Mouse (Mus musculus): Measurements from ENCODE around the gene Alk.
A peak's percentile ranks its signal among the peaks of the same experiment; 100 is the strongest.

Alk gene

DNA sequence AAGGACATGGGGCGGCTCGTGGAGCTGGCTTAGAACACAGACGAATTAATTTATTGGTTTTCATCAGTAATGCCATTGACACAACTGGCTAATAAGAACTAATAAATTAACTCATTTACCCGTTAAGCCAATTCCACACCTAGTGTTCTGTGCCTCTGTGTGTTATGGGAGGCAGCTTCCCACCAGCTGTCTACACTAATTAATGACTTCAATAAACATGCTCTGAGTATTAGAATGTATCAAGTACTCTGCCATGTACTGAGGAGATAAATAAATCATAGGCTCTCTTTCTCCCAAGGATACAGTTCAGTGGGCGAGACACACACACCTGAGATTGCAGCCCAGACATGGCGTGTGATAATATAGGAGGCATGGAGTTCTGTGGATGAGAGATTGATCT, 723.1 kb downstream of the Alk start:
- no peak for DNase-seq (ENCODE audit: low read depth, low spot score)

DNA sequence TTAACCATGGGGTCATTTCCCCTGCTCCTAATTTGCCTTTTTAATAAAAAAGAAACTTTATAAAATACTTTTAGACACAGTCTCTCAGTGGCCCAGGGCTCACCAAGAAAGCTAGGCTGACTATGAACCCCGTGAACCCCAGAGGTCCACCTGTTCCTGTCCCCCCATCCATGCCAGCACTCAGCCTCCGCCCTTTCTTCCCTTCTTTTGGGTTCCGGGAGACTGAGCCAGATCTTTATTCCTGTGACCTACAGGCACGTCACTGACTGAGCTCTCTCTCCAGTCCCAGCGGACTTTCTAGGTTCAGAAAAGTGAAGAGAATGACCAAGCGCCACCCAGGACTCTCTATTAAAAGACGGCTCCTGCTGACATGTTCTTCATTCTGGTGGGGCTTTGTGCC, 728.9 kb downstream of the Alk start:
- no peak for DNase-seq (ENCODE audit: low read depth, low spot score)

DNA sequence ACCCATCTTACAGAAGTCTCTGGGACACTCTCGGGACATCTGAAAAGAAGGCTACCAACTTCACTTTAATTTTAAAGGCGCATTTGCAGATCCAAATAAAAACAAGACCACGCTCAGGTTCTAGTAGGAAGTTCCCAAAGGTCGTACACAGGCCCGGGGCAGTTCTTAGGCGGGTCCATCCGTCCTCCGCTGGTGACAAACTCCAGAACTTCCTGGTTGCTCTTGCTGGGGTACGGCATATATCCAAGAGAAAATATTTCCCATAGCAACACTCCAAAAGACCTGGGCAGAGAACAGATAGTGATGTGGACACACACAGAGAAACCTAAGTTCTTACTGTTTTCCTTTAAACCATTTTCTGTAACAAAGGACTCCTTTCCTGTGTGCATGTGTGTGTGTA, 729.6 kb downstream of the Alk start:
- DNase-seq (ENCODE audit: low read depth, low spot score) = no peak

DNA sequence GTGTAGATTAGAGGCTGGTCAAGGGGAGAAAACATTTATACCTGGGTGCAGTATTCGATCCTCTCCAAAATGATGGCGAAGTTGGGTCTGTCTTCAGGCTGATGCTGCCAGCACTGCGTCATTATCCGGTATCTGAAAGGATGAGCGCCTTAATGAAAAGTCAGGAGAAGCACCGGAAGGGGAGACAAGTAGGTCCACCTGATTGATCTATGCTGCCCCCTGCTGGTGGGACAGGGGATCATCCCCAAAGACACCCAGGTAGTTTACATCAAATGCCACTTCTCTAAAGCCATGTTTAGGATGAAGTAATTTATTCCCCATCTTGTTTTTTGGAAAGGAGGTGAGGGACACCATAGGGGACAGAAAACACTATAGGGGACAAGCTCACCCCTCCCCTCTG, 730.4 kb downstream of the Alk start:
- DNase-seq (ENCODE audit: low read depth, low spot score) = no peak

DNA sequence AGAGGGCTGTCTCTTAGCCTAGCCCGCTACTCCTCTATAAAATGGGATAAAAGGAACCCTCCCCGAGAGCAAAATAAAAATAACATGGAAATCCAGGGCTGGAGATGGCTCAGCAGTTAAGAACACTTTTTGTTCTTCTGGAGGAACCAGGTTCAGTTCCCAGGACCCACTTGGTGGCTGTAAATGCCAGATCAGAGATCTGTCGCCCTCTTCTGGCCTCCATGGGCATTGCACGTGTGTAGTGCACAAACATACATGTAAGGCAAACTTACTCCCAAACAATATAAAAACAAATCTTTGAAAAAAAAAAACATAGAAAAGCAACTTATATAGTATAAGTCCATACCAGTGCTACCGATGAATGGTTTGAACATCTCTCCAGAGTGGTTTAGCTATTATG, 731.5 kb downstream of the Alk start:
- no peak for DNase-seq (ENCODE audit: low read depth, low spot score)

DNA sequence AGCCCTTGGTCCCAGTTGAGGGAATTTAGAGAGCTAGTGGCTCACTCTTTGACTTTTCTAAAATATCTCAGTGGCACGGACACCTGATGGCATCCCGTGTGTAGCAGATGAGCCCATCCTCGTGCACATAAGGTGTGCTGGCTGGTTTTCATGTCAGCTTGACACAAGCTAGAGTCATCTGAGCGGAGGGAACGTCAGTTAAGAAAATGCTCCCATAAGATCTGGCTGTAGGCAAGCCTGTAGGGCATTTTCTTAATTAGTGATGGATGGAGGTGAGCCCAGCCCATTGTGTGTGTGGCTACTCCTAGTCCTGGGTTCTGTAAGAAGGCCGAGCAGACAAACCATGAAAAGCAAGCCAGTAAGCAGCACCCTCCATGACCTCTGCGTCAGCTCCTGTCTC, 732.4 kb downstream of the Alk start:
- no peak for DNase-seq (ENCODE audit: low read depth, low spot score)

DNA sequence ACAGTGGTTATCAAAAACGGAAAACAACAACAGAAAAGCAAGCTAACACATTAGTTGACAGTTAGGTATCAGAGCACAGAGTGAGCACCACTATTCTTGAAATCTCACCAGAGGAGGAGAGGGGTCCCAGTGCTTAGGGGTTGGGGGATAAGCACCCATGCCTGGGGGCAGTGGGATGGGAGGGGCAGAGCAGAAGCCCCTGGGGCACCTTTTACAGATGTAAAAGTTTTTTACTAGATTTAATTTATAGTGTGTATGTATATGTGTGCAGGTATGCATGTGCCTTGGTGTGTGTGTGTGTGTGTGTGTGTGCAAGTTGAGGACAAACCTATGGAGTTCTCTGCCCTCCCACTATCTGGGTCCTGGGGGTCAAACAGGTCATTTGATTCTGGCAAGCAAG, 733.8 kb downstream of the Alk start:
- no peak for DNase-seq (ENCODE audit: low read depth, low spot score)

DNA sequence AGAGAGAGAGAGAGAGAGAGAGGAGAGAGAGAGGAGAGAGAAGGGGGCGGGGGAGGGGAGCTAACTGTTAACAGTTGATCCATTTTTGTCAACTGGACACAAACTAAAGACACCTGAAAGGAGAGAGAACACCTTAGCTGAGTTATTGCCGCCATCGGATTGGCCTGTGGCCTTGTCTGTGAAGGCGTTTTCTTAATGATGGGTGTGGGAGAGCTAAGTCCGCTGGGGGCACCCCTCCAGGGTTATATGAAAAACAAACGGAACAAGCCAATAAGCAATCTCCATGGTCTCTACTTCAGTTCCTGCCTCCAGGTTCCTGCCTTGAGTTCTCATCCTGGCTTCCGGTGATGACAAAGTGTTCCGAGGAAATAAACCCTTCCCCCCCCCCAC, 734.2 kb downstream of the Alk start:
- no peak for DNase-seq (ENCODE audit: low read depth, low spot score)

DNA sequence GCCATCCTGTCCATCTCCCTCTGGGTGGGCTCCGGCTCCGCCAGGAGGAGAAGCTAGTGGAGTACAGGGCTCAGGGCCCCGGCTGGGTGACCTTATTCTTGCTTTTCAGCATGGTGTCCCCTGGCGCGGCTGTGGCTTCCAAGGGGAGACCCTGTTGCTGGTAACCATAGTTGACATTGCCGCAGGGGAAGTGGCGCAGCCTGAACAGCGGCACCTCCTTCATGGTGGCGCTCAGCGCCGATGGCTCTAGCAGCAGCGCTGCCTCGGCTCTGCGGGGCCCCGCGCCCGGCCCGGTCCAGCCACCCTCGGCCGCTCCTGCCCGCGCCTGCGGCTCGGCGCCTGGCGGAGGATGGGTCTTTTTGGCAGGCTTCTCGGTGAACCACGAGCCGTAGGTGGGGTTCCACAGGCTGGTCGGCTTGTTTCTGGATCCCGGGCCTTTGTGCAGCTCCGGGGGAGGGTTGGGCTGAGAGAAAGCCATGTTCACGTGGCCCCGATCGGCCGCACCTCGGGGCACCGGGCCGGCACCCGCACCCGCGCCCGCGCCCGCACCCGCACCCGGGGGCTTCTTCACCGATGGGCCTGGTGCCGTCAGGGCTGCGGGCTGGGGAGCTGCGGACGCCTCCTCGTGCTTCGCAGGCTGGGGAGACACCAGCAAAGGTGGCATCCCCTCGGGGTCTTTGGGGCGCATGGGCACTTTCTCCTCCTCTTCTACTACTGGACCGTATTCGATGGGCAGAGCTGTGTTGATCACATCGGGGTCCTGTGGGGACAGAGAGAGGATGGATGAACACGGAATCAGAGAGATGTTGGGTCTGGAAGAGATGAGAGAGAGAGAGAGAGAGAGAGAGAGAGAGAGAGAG, 734.8 kb downstream of the Alk start:
- no peak for DNase-seq (ENCODE audit: low read depth, low spot score)

DNA sequence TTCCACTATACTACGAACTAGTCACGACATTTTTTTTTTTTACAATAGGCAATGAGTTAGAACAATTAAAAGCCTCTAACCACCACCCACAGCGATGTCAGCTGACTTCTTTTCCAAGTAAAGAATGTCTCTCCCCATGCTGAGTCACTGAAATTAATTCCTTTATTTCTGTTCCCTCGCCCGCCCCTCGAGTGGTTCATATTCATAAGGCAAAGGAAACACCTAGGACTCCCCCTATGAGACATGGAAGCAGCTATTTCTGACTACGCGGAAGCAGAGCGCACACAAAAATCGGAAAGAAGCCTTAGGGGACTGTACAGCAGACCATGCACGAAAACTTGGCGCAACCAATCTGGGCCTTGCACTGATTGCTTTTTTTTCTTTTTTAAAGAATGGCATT, 735.6 kb downstream of the Alk start:
- DNase-seq (ENCODE audit: low read depth, low spot score) = no peak

DNA sequence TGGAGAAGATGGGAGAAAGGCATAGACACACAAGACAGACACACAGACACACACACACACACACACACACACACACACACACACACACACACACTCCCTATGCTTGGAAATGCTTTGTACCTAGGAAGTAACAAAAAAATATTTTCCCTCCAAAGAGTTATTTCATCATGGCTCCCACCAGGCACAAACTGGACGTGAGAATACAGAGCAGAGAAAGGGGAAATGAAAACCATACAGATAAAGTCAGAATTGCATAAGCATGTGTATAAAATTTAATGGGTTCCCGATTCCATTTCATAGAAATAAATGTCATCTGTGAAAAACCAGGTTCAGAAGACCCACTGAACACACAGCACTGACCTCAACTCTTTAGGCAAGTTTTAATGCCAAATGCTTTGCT, 736.5 kb downstream of the Alk start:
- no peak for DNase-seq (ENCODE audit: low read depth, low spot score)

DNA sequence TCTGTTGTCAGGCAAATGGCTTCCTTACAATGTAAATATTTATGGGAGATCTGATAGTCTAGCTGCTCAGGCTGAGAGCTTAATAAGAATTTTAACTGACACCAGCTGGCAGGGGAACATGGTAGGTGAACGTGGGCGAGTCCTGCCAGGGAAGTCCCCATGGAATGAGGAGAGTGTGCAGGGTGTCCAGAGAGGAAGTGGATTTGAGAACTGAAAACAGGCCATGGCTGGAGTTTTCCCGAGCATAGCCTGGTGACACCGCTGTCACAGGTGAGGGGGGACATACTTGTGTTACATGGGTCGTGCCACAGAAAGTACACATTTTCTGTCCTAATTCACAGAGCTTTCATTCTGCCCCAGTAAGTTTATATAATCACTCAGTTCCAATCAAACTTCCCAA, 739.0 kb downstream of the Alk start:
- no peak for DNase-seq (ENCODE audit: low read depth, low spot score)

DNA sequence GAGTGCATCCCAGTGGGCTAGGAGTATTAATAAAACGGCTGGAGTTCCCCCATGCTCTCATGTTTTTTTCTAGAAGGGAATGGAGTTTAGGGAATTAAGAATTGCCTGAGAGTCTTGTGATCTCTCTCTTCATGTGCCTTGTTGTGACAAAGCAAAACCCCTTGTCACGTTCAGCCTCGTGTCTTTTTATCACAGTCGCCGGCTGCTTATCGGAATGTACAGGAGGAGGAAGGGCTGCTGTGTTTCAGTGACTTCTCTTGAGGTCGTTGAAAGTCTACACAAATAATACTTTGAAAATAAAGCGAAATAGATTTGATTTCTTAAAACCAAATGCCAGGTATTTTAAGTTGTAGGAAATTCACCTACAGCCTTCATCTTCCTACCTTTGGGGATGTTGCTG, 740.4 kb downstream of the Alk start:
- no peak for DNase-seq (ENCODE audit: low read depth, low spot score)

DNA sequence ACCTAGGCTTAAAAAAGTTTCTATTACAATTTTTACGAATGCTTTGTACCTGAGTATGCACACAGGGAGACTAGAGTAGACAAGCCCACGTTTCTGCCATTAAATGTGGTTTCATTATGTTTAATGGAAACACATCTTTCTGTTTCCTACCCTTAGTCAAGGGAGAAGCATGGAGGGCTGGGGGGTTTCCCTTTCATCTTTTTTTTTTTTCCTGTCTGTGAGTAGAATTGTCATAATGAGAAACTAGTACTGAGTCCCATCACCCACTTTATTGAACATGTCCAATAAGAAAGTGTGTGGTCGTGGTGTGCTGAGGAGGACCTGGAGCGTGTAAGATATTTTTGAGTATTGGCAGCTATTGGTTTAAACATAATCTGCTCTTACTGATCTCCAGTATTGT, 741.5 kb downstream of the Alk start:
- no peak for DNase-seq (ENCODE audit: low read depth, low spot score)

DNA sequence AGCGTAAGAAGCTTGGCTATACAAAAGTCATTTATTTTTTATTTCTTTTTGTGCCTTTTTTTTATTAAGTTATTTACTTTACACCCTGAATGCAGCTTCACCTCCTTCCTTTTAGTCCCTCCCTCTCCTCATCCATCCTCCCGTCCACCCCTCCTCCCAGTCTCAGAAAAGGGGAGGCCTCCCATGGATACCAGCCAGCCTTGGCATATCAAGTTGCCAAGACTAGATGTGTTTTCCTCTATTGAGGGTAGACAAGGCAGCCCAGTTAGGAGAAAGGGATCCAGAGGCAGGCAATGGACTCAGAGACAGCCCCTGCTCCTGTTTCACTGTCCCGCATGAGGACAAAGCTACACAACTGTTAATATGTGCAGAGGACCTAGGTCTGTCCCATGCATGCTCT, 742.2 kb downstream of the Alk start:
- no peak for DNase-seq (ENCODE audit: low read depth, low spot score)

DNA sequence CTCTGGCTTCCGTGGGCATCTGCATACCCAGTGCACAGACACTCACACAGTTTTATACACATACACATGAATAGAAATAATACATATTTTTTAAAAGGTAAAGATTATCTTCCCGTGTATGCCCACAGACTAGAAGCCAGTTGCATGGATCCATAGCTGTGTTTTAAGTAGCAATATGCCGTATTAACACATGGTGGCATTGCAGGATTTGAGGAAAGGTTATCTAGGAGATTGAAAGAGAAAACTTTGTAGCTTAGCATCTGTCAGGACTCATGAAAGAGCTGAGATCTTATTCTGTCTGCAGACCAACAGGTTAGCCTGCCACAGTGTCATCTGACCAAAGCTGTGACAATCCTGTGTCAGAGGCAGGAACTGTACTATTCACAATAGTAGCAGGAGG, 772.5 kb downstream of the Alk start:
- DNase-seq (ENCODE audit: low read depth, low spot score) = peak; percentile 14

DNA sequence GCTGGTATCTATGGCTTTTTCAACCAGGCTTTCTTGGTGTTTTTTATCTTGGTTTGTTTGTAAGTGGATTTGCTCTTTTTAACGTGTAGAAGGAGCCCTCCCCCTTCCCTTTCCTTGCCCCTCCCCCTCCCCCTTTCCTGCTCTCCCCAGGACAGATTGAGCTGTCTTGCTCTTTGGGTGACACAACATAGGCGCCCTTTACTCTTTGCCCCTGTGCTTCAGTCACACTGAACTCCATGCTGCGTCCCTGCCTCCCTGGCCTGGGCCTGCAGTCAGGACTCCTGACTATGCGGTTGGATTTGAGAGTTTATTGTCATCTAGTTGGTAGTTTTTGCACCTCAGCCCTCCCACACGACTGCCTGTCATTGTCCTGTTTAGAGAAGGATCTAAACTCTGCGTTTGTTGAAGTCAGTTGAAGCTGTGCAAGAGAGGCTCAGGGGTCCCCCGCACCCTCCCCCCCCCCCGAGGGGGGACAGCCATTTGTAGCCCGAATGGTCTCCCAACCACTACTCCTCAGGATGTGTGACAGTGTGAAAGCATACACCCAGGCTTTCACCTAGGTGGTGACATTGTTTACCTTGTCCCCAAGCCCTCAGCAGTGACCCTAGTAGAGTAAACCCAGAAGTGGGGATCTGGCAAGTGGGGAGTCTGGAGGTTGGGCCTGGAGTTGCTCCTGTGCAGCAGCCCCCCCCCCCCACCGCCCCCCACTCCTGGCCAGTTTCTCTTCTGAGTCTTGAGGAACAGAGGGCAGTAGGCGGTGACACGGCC, 775.6 kb downstream of the Alk start:
- no peak for DNase-seq (ENCODE audit: low read depth, low spot score)

DNA sequence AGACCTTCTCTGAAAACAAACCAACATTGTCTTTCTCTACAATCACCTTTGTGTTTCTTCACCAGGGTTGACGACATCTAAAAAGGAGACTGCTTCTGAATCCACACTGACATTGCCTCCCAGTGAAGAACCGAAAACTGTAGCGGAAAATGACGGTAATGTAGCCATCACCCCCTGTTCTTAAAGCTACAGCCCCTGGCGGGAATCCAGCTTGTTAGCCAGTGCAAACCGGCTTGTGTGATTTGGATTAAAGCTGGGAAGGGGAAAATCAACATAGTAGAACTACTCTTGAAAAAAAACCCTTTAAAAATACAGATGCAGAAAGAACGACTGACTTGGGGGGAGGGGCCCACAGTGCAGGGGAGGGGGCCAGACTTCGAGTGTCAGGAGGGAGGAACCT, 776.8 kb downstream of the Alk start:
- no peak for DNase-seq (ENCODE audit: low read depth, low spot score)

DNA sequence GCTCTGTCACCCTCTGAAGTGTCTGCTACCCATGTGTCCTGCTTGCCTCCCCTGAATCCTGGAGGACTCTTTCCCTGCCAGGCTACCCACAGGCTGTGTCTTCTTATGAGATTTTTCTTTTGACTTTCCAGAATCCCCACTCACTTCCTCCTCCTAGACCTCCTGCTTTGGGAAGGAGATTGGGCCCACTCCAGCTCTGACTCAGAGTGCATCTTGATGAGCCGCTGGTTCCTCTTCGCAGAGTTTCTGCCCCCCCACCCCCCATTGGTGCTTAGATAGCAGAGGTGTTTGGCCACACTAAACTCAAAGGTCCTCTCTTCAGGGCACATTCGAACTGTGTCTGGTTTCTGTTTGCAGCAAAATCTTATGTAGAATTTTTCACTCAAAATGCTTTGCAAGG, 777.8 kb downstream of the Alk start:
- DNase-seq (ENCODE audit: low read depth, low spot score) = no peak

DNA sequence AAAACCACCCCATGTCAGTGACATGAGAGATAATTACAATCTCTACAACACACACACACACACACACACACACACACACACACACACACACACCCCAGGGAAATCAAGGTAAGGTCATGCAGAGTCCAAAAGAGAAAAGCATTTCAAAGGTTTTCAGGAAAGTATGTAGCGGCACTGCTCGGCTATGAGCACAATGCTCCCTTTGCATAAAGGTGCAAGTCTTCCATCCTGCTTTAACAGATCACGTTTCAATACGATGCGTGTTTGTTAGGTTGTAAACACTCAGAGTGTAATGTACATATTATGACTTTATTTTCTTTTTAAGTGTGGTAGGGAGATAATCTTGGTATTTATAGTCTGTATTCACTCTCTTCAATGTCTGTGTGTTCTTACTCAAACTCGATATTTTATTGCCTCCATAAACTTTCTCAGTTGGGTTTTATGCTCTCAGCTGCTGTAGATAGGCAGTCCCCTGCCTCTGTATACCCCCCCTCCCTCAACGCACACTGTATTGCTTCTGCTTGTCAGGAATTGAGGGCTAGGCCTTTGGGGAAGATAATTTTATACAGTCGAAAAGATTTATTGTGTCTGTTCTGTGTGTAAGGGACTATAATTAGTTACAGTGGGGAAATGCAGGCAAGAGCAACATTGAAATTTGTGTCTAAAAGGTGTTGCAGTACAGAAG, 780.7 kb downstream of the Alk start:
- DNase-seq (ENCODE audit: low read depth, low spot score) = no peak
